Mouse (Mus musculus): ENCODE data around the gene Rab31. TPM values are rescaled to one million over a fixed set of nuclear protein-coding genes. Genes with fewer than 3 reads are reported as not detected.

Gene Rab31
- total and polyA plus RNA-seq, 3 experiments = 0.79 to 2.8 (median 1.2) TPM

- in situ Hi-C loops (cut with MboI; ENCODE audit: low pct_ligation_motif_present, low pct_unique_long_range_greater_than_20kb, low sequenced_read_pairs) = no loop called here
- DNase-seq (ENCODE audit: extremely low read depth) = no peak
- H3K27ac ChIP-seq (ENCODE audit: insufficient read depth, low read depth) = no peak within 1 kb of the TSS
- no peak within 1 kb of the TSS for H3K4me3 ChIP-seq (replicated peaks in 1 of 3; ENCODE audit: low read depth in 2 of 3, low read length in 2 of 3, poor library complexity in 1 of 3)
- H3K36me3 ChIP-seq (replicated peaks in 1 of 2; ENCODE audit: control insufficient read depth in 1 of 2, insufficient read depth in 1 of 2, low read length in 1 of 2) = no peaks in the 10 kb centered on the region
- no peak within 1 kb of the TSS for H3K4me2 ChIP-seq (ENCODE audit: insufficient read depth, low read depth, poor library complexity, severe bottlenecking)
- TF ChIP-seq RCOR1 (conservative IDR thresholded peaks at IDR 0.05; ENCODE audit: low read depth, low read length) (no peak), SMC3 (IDR thresholded peaks at IDR 0.05; ENCODE audit: low read depth, low read length) (no peak), USF1 (IDR thresholded peaks at IDR 0.05; ENCODE audit: low read depth, low read length) (no peak), MEF2A (IDR thresholded peaks at IDR 0.05; ENCODE audit: borderline replicate concordance, low read depth, low read length) (no peak), KAT2A (IDR thresholded peaks at IDR 0.05; ENCODE audit: insufficient replicate concordance, low read length) (no peak), UBTF (IDR thresholded peaks at IDR 0.05; ENCODE audit: low read depth, low read length) (no peak), CTCF (conservative IDR thresholded peaks at IDR 0.05 in 1 of 2, IDR thresholded peaks at IDR 0.05 in 1 of 2; ENCODE audit: low read depth in 2 of 2, low read length in 2 of 2) (no peak), HCFC1 (IDR thresholded peaks at IDR 0.05; ENCODE audit: low read depth, low read length) (no peak), MYC (IDR thresholded peaks at IDR 0.05; ENCODE audit: low read depth, low read length) (no peak), ZKSCAN1 (IDR thresholded peaks at IDR 0.05; ENCODE audit: borderline replicate concordance, low read depth, low read length) (no peak), RAD21 (IDR thresholded peaks at IDR 0.05; ENCODE audit: low read depth, low read length) (no peak), MAFK (IDR thresholded peaks at IDR 0.05; ENCODE audit: insufficient replicate concordance, low read length) (no peak), EP300 (IDR thresholded peaks at IDR 0.05; ENCODE audit: low read length) (no peak), JUND (conservative IDR thresholded peaks at IDR 0.05; ENCODE audit: low read depth, low read length) (no peak)
- no peaks in the 10 kb centered on the region for H3K27me3 ChIP-seq (replicated peaks)
- H3K79me2 ChIP-seq (replicated peaks; ENCODE audit: control insufficient read depth, extremely low read depth, insufficient read depth, poor library complexity, severe bottlenecking) = no peaks in the 10 kb centered on the region
- H3K4me1 ChIP-seq (ENCODE audit: control insufficient read depth in 1 of 2, insufficient read depth in 2 of 2) = peaks cover 0 to 7% of the 10 kb centered on the region in 2 experiments; a peak in 2 of 4 replicates
- no peak within 1 kb of the TSS for H3K9ac ChIP-seq (ENCODE audit: insufficient read depth, low read depth)
- dilution Hi-C loops (cut with MboI; ENCODE audit: extremely low pct_ligation_motif_present, extremely low pct_unique_long_range_greater_than_20kb, low sequenced_read_pairs) = no loop called here
- H3K9me3 ChIP-seq (replicated peaks; ENCODE audit: low read length) = no peaks in the 10 kb centered on the region
Measured at GRCm38 (mm10) chr17:65641734-65642218, 130.8 kb downstream of the Rab31 start, which contains the start of gene Txndc2. Txndc2 (minus strand) TSS chr17:65642168.

- peaks cover 1% of the 10 kb centered on the region for H3K27me3 ChIP-seq (replicated peaks)
- in situ Hi-C loops (cut with MboI; ENCODE audit: low pct_ligation_motif_present, low pct_unique_long_range_greater_than_20kb, low sequenced_read_pairs) (no loop called here), dilution Hi-C loops (cut with MboI; ENCODE audit: extremely low pct_ligation_motif_present, extremely low pct_unique_long_range_greater_than_20kb, low sequenced_read_pairs) (no loop called here)
- no peaks in the 10 kb centered on the region for H3K9me3 ChIP-seq (replicated peaks; ENCODE audit: low read length)
- no peak overlapping the region for H3K9ac ChIP-seq (ENCODE audit: insufficient read depth, low read depth)
- no peak overlapping the region for H3K27ac ChIP-seq (ENCODE audit: insufficient read depth, low read depth)
- peak; percentile 59; the same call in 1 of the 2 replicates for TF ChIP-seq TBP (conservative IDR thresholded peaks at IDR 0.05; ENCODE audit: low read depth, low read length)
- TF ChIP-seq CHD2 (IDR thresholded peaks at IDR 0.05; ENCODE audit: low read length) = no peak
- H3K79me2 ChIP-seq (replicated peaks; ENCODE audit: control insufficient read depth, extremely low read depth, insufficient read depth, poor library complexity, severe bottlenecking) = no peaks in the 10 kb centered on the region
- no peak for DNase-seq (ENCODE audit: extremely low read depth)
- peaks cover 0 to 7% of the 10 kb centered on the region in 2 experiments; a peak in 2 of 4 replicates for H3K4me1 ChIP-seq (ENCODE audit: control insufficient read depth in 1 of 2, insufficient read depth in 2 of 2)
- no peaks in the 10 kb centered on the region for H3K36me3 ChIP-seq (replicated peaks in 1 of 2; ENCODE audit: control insufficient read depth in 1 of 2, insufficient read depth in 1 of 2, low read length in 1 of 2)
- no peak overlapping the region for H3K4me2 ChIP-seq (ENCODE audit: insufficient read depth, low read depth, poor library complexity, severe bottlenecking)
- H3K4me3 ChIP-seq (replicated peaks in 1 of 3; ENCODE audit: low read depth in 2 of 3, low read length in 2 of 3, poor library complexity in 1 of 3) = no peak overlapping the region
Measured at GRCm38 (mm10) chr17:65639144-65639543, 133.4 kb downstream of the Rab31 start.

All from CH12.LX (cell line).